Mouse (Mus musculus): Measurements from ENCODE around the gene Mgst1. TPM values are rescaled to one million over a fixed set of nuclear protein-coding genes. Genes with fewer than 3 reads are reported as not detected.
A peak's percentile ranks its signal among the peaks of the same experiment; 100 is the strongest.

Mgst1 gene
- polyA plus RNA-seq (2014; fragmentation: Nextera tagmentation; extraction: Ambion mirVana) = 93.5 and 93.7 TPM in 2 replicates

- no peak for DNase-seq (ENCODE audit: low spot score)
- under 1% methylated on average over 5 of the region's 5 CpGs for WGBS
- Histone ChIP-seq H3K27me3 (ENCODE audit: control insufficient read depth, insufficient read depth, low read length) (no peaks in the 10 kb centered on the region), H3K4me1 (ENCODE audit: control insufficient read depth, insufficient read depth, low read length) (no peaks in the 10 kb centered on the region), H3K9me3 (replicated peaks; ENCODE audit: control insufficient read depth, low read length) (no peaks in the 10 kb centered on the region), H3K4me3 (ENCODE audit: low read depth, low read length) (peak within 1 kb of the TSS; percentile 37), H3K9ac (replicated peaks; ENCODE audit: low read length) (peak within 1 kb of the TSS; percentile 54), H3K4me2 (ENCODE audit: low read depth, low read length) (peak within 1 kb of the TSS; percentile 46), H3K36me3 (replicated peaks; ENCODE audit: control insufficient read depth, insufficient read depth, low read depth, low read length) (no peaks in the 10 kb centered on the region), H3K27ac (replicated peaks; ENCODE audit: low read depth, low read length) (no peak within 1 kb of the TSS)
- peak; percentile 17; the same call in 1 of the 2 replicates for ATAC-seq (replicated peaks; ENCODE audit: insufficient number of reproducible peaks, low FRiP score, low TSS enrichment, low read depth)
Observed at GRCm38 (mm10) chr6:138139930-138140329, at the start of gene Mgst1. TSS of gene Mgst1 (plus strand) at chr6:138140316.

GRCm38 (mm10) chr6:138092432-138092831 lies 47.7 kb upstream of the Mgst1 start:
- ATAC-seq (replicated peaks; ENCODE audit: insufficient number of reproducible peaks, low FRiP score, low TSS enrichment, low read depth) (no peak), DNase-seq (ENCODE audit: low spot score) (no peak)
- H3K9me3 ChIP-seq (replicated peaks; ENCODE audit: control insufficient read depth, low read length) = no peaks in the 10 kb centered on the region
- no peaks in the 10 kb centered on the region for H3K4me1 ChIP-seq (ENCODE audit: control insufficient read depth, insufficient read depth, low read length)
- no peak overlapping the region for H3K27ac ChIP-seq (replicated peaks; ENCODE audit: low read depth, low read length)
- H3K4me3 ChIP-seq (ENCODE audit: low read depth, low read length) = no peak overlapping the region
- no peaks in the 10 kb centered on the region for H3K27me3 ChIP-seq (ENCODE audit: control insufficient read depth, insufficient read depth, low read length)
- no peak overlapping the region for H3K9ac ChIP-seq (replicated peaks; ENCODE audit: low read length)
- 86% methylated on average over 7 of the region's 7 CpGs for WGBS
- no peak overlapping the region for H3K4me2 ChIP-seq (ENCODE audit: low read depth, low read length)
- H3K36me3 ChIP-seq (replicated peaks; ENCODE audit: control insufficient read depth, insufficient read depth, low read depth, low read length) = no peaks in the 10 kb centered on the region

GRCm38 (mm10) chr6:138095060-138095459 lies 45.1 kb upstream of the Mgst1 start:
- Histone ChIP-seq H3K27me3 (ENCODE audit: control insufficient read depth, insufficient read depth, low read length) (no peaks in the 10 kb centered on the region), H3K4me3 (ENCODE audit: low read depth, low read length) (no peak overlapping the region), H3K4me2 (ENCODE audit: low read depth, low read length) (no peak overlapping the region), H3K9me3 (replicated peaks; ENCODE audit: control insufficient read depth, low read length) (no peaks in the 10 kb centered on the region), H3K27ac (replicated peaks; ENCODE audit: low read depth, low read length) (no peak overlapping the region), H3K9ac (replicated peaks; ENCODE audit: low read length) (no peak overlapping the region), H3K4me1 (ENCODE audit: control insufficient read depth, insufficient read depth, low read length) (no peaks in the 10 kb centered on the region), H3K36me3 (replicated peaks; ENCODE audit: control insufficient read depth, insufficient read depth, low read depth, low read length) (no peaks in the 10 kb centered on the region)
- 91% methylated on average over 3 of the region's 3 CpGs for WGBS
- DNase-seq (ENCODE audit: low spot score) = no peak
- no peak for ATAC-seq (replicated peaks; ENCODE audit: insufficient number of reproducible peaks, low FRiP score, low TSS enrichment, low read depth)

- Histone ChIP-seq H3K27ac (replicated peaks; ENCODE audit: low read depth, low read length) (no peak overlapping the region), H3K27me3 (ENCODE audit: control insufficient read depth, insufficient read depth, low read length) (no peaks in the 10 kb centered on the region), H3K9ac (replicated peaks; ENCODE audit: low read length) (no peak overlapping the region), H3K4me1 (ENCODE audit: control insufficient read depth, insufficient read depth, low read length) (no peaks in the 10 kb centered on the region), H3K36me3 (replicated peaks; ENCODE audit: control insufficient read depth, insufficient read depth, low read depth, low read length) (no peaks in the 10 kb centered on the region), H3K4me2 (ENCODE audit: low read depth, low read length) (no peak overlapping the region), H3K9me3 (replicated peaks; ENCODE audit: control insufficient read depth, low read length) (no peaks in the 10 kb centered on the region), H3K4me3 (ENCODE audit: low read depth, low read length) (no peak overlapping the region)
- ATAC-seq (replicated peaks; ENCODE audit: insufficient number of reproducible peaks, low FRiP score, low TSS enrichment, low read depth) = no peak
- no peak for DNase-seq (ENCODE audit: low spot score)
- WGBS = 72% methylated on average over 3 of the region's 3 CpGs
Observed at GRCm38 (mm10) chr6:138099646-138100045, 40.5 kb upstream of the Mgst1 start.

- H3K36me3 ChIP-seq (replicated peaks; ENCODE audit: control insufficient read depth, insufficient read depth, low read depth, low read length) = no peaks in the 10 kb centered on the region
- no peaks in the 10 kb centered on the region for H3K4me1 ChIP-seq (ENCODE audit: control insufficient read depth, insufficient read depth, low read length)
- H3K4me2 ChIP-seq (ENCODE audit: low read depth, low read length) = no peak overlapping the region
- H3K27me3 ChIP-seq (ENCODE audit: control insufficient read depth, insufficient read depth, low read length) = no peaks in the 10 kb centered on the region
- H3K9ac ChIP-seq (replicated peaks; ENCODE audit: low read length) = no peak overlapping the region
- ATAC-seq (replicated peaks; ENCODE audit: insufficient number of reproducible peaks, low FRiP score, low TSS enrichment, low read depth) = 0 out of 2 replicates have a peak, but pooled peaks have one; percentile 57
- no peak for DNase-seq (ENCODE audit: low spot score)
- no peaks in the 10 kb centered on the region for H3K9me3 ChIP-seq (replicated peaks; ENCODE audit: control insufficient read depth, low read length)
- no peak overlapping the region for H3K27ac ChIP-seq (replicated peaks; ENCODE audit: low read depth, low read length)
- 85% methylated on average over 4 of the region's 4 CpGs for WGBS
- no peak overlapping the region for H3K4me3 ChIP-seq (ENCODE audit: low read depth, low read length)
Observed at GRCm38 (mm10) chr6:138101843-138102242, 38.3 kb upstream of the Mgst1 start.

- no peak overlapping the region for H3K9ac ChIP-seq (replicated peaks; ENCODE audit: low read length)
- ATAC-seq (replicated peaks; ENCODE audit: insufficient number of reproducible peaks, low FRiP score, low TSS enrichment, low read depth) = no peak
- no peaks in the 10 kb centered on the region for H3K4me1 ChIP-seq (ENCODE audit: control insufficient read depth, insufficient read depth, low read length)
- no peaks in the 10 kb centered on the region for H3K9me3 ChIP-seq (replicated peaks; ENCODE audit: control insufficient read depth, low read length)
- H3K27me3 ChIP-seq (ENCODE audit: control insufficient read depth, insufficient read depth, low read length) = no peaks in the 10 kb centered on the region
- no peaks in the 10 kb centered on the region for H3K36me3 ChIP-seq (replicated peaks; ENCODE audit: control insufficient read depth, insufficient read depth, low read depth, low read length)
- no peak overlapping the region for H3K27ac ChIP-seq (replicated peaks; ENCODE audit: low read depth, low read length)
- no peak overlapping the region for H3K4me3 ChIP-seq (ENCODE audit: low read depth, low read length)
- whole genome bisulfite sequencing = 79% methylated on average over 7 of the region's 7 CpGs
- no peak overlapping the region for H3K4me2 ChIP-seq (ENCODE audit: low read depth, low read length)
- no peak for DNase-seq (ENCODE audit: low spot score)
Observed at GRCm38 (mm10) chr6:138102940-138103339, 37.2 kb upstream of the Mgst1 start.

- Histone ChIP-seq H3K27ac (replicated peaks; ENCODE audit: low read depth, low read length) (no peak overlapping the region), H3K9me3 (replicated peaks; ENCODE audit: control insufficient read depth, low read length) (no peaks in the 10 kb centered on the region), H3K27me3 (ENCODE audit: control insufficient read depth, insufficient read depth, low read length) (no peaks in the 10 kb centered on the region), H3K4me3 (ENCODE audit: low read depth, low read length) (no peak overlapping the region), H3K36me3 (replicated peaks; ENCODE audit: control insufficient read depth, insufficient read depth, low read depth, low read length) (no peaks in the 10 kb centered on the region), H3K9ac (replicated peaks; ENCODE audit: low read length) (no peak overlapping the region), H3K4me1 (ENCODE audit: control insufficient read depth, insufficient read depth, low read length) (no peaks in the 10 kb centered on the region), H3K4me2 (ENCODE audit: low read depth, low read length) (no peak overlapping the region)
- DNase-seq (ENCODE audit: low spot score) (no peak), ATAC-seq (replicated peaks; ENCODE audit: insufficient number of reproducible peaks, low FRiP score, low TSS enrichment, low read depth) (no peak)
Observed at GRCm38 (mm10) chr6:138104559-138104958, 35.6 kb upstream of the Mgst1 start.

- Histone ChIP-seq H3K4me2 (ENCODE audit: low read depth, low read length) (no peak overlapping the region), H3K36me3 (replicated peaks; ENCODE audit: control insufficient read depth, insufficient read depth, low read depth, low read length) (no peaks in the 10 kb centered on the region), H3K4me1 (ENCODE audit: control insufficient read depth, insufficient read depth, low read length) (no peaks in the 10 kb centered on the region), H3K27me3 (ENCODE audit: control insufficient read depth, insufficient read depth, low read length) (no peaks in the 10 kb centered on the region), H3K9me3 (replicated peaks; ENCODE audit: control insufficient read depth, low read length) (no peaks in the 10 kb centered on the region), H3K9ac (replicated peaks; ENCODE audit: low read length) (no peak overlapping the region), H3K27ac (replicated peaks; ENCODE audit: low read depth, low read length) (no peak overlapping the region), H3K4me3 (ENCODE audit: low read depth, low read length) (no peak overlapping the region)
- ATAC-seq (replicated peaks; ENCODE audit: insufficient number of reproducible peaks, low FRiP score, low TSS enrichment, low read depth) (no peak), DNase-seq (ENCODE audit: low spot score) (no peak)
- 87% methylated on average over 3 of the region's 3 CpGs for WGBS
Observed at GRCm38 (mm10) chr6:138117496-138117895, 22.6 kb upstream of the Mgst1 start.

Measured in embryonic facial prominence, embryonic 11.5 days (tissue).